Mouse (Mus musculus) liver, adult 2 months (tissue): ENCODE data around the gene Actr3b.

Experiments
- CTCF ChIP-seq: fragments of 200-500 bp; IDR thresholded peaks from 2 replicates; pipeline ENCODE4 v1.5.1; 2011; ENCODE audit warnings: low read depth, low read length, control low read depth
- POLR2A ChIP-seq: fragments of 200-500 bp; IDR thresholded peaks from 2 replicates; pipeline ENCODE4 v1.6.1; 2011; ENCODE audit warnings: low read length, control low read depth; ENCODE audit not compliant: insufficient read depth; ENCODE audit errors: extremely low read depth

DNA sequence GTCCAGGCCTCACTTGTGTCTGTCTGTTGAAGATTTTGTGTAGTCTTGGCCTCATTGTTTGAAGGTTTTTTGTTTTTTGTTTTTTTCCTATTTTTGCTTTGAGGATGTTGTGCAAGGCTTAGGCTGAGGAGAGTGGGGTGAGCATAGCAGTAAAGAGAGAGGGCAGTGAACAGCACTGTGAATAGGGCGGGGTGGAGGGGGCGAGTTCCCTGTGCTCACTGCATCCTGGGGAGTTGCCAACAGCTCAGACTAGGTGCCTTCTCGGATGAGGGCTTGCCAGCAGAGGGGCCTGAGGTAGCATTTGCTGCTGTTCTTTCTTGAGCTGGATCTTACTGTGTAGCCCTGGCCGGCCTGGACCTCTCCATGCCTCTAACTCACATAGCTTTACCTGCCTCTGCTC lies 41.9 kb downstream of the Actr3b start:
- TF ChIP-seq CTCF (no peak), POLR2A (no peak)
